Mouse (Mus musculus) midbrain, embryonic 11.5 days (tissue): ENCODE measurements around the gene Trex1. TPM values are rescaled to one million over a fixed set of nuclear protein-coding genes. Genes with fewer than 3 reads are reported as not detected.
A peak's percentile ranks its signal among the peaks of the same experiment; 100 is the strongest.

Experiments
- ATAC-seq: fragments of 200-750 bp; cut with Nextera tagmentation; 2 replicates; pipeline ENCODE4 v1.8.0; 2017; ENCODE audit warnings: moderate TSS enrichment, moderate library complexity; ENCODE audit not compliant: low FRiP score
- DNase-seq: peaks from one replicate; pipeline ENCODE4 v3.0.0; 2015; ENCODE audit warnings: low spot score; ENCODE audit errors: missing footprints
- H3K27ac ChIP-seq: fragments of 300-500 bp; sonication (generic); 2 replicates; pipeline ENCODE4 v1.5.1; 2014; ENCODE audit warnings: low read depth, low read length
- H3K27me3 ChIP-seq: fragments of 300-500 bp; sonication (generic); 2 replicates; pipeline ENCODE4 v1.6.1; 2014; ENCODE audit warnings: mild to moderate bottlenecking, low read length, moderate library complexity, mixed read lengths; ENCODE audit not compliant: control insufficient read depth, insufficient read depth
- H3K36me3 ChIP-seq: fragments of 300-500 bp; sonication (generic); 2 replicates; pipeline ENCODE4 v1.6.1; 2014; ENCODE audit warnings: mild to moderate bottlenecking, low read length, moderate library complexity, mixed read lengths; ENCODE audit not compliant: control insufficient read depth, insufficient read depth
- H3K4me1 ChIP-seq: fragments of 300-500 bp; sonication (generic); 2 replicates; pipeline ENCODE4 v1.6.1; 2014; ENCODE audit warnings: low read length; ENCODE audit not compliant: control insufficient read depth, insufficient read depth
- H3K4me2 ChIP-seq: fragments of 300-500 bp; sonication (generic); 2 replicates; pipeline ENCODE4 v1.6.1; 2014; ENCODE audit warnings: mild to moderate bottlenecking, moderate library complexity
- H3K4me3 ChIP-seq: fragments of 300-500 bp; sonication (generic); 2 replicates; pipeline ENCODE4 v1.5.1; 2014; ENCODE audit warnings: low read depth, low read length
- H3K9ac ChIP-seq: fragments of 300-500 bp; sonication (generic); 2 replicates; pipeline ENCODE4 v1.6.1; 2014; ENCODE audit warnings: low read length
- H3K9me3 ChIP-seq: fragments of 300-500 bp; sonication (generic); 2 replicates; pipeline ENCODE4 v1.6.1; 2016; ENCODE audit warnings: low read length; ENCODE audit not compliant: control insufficient read depth
- WGBS: fragments of 180-500 bp; shearing (Covaris S2); extraction: QIAGEN DNeasy Blood & Tissue Kit; methylation state at CpG from one replicate; pipeline ENCODE4 v1.1.7; 2014; 5-methylcytosine and 5-hydroxymethylcytosine counted together
- polyA plus RNA-seq: library from polyadenylated mRNA; unstranded; fragments of >200 nt; fragmentation: Nextera tagmentation; extraction: Ambion mirVana; gene quantifications from 2 replicates; pipeline ENCODE4 v1.2.1, GENCODE M21; 2014

Trex1 gene
- polyA plus RNA-seq, 1 experiment from 2014 or later, result 7.3 TPM

- Histone ChIP-seq H3K27ac (no peak overlapping the region), H3K4me1 (no peaks in the 10 kb centered on the region), H3K9ac (no peak overlapping the region), H3K4me3 (no peak overlapping the region), H3K9me3 (no peaks in the 10 kb centered on the region), H3K27me3 (no peaks in the 10 kb centered on the region), H3K4me2 (no peak overlapping the region), H3K36me3 (no peaks in the 10 kb centered on the region)
- 72% methylated on average over 11 of the region's 11 CpGs for WGBS
- ATAC-seq, result no peak
- DNase-seq, result no peak
Measured at GRCm38 (mm10) chr9:109016973-109017604, 42.4 kb downstream of the Trex1 start.

DNA sequence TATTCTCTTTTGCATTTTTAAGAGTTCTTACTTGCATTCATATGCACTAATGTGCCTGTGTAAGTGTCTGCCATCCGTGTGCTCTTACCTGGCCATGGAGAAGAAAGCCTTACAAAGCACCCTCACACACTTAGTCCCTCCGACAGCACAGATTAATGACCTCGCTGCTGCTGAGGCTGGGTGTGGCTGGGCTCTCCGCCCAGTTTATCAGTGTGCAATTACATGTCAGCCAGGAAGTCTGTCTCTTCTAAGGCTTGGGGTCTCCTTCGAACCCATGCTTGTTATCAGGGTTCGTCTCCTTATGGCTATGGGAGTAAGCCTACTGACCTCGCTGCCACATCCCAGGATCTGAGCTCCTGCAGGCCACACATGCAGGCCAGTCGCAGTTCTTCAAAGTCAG lies 44.1 kb downstream of the Trex1 start:
- Histone ChIP-seq H3K4me3 (no peak overlapping the region), H3K9me3 (no peaks in the 10 kb centered on the region), H3K27ac (no peak overlapping the region), H3K4me1 (no peaks in the 10 kb centered on the region), H3K36me3 (no peaks in the 10 kb centered on the region), H3K9ac (no peak overlapping the region), H3K4me2 (no peak overlapping the region), H3K27me3 (no peaks in the 10 kb centered on the region)
- ATAC-seq, result no peak
- WGBS, result 89% methylated on average over 8 of the region's 8 CpGs
- no peak for DNase-seq

DNA sequence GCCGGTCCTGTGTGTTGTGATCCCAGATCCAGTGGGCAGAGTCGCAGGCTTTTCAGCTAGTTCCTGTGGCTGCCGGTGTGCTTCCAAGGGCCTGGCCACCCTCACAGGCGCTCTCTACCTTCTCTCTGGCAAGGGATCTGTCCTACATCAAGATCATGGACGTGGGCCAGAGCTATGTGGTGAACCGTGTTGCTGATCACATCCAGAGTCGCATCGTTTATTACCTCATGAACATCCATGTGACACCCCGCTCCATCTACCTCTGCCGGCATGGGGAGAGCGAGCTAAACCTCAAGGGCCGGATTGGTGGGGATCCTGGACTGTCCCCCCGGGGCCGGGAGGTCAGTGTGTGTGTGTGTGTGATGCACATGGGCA lies 49.2 kb downstream of the Trex1 start:
- 91% methylated on average over 14 of the region's 14 CpGs for WGBS
- Histone ChIP-seq H3K27me3 (no peaks in the 10 kb centered on the region), H3K27ac (no peak overlapping the region), H3K4me3 (no peak overlapping the region), H3K9ac (no peak overlapping the region), H3K36me3 (no peaks in the 10 kb centered on the region; the same call in 1 of the 2 replicates), H3K4me2 (no peak overlapping the region), H3K4me1 (no peaks in the 10 kb centered on the region), H3K9me3 (no peaks in the 10 kb centered on the region)
- DNase-seq (no peak), ATAC-seq (no peak)

- Histone ChIP-seq H3K4me1 (no peaks in the 10 kb centered on the region), H3K27ac (no peak overlapping the region), H3K9me3 (no peaks in the 10 kb centered on the region), H3K4me3 (no peak overlapping the region), H3K36me3 (no peaks in the 10 kb centered on the region; the same call in 1 of the 2 replicates), H3K9ac (no peak overlapping the region), H3K4me2 (no peak overlapping the region), H3K27me3 (no peaks in the 10 kb centered on the region)
- 63% methylated on average over 17 of the region's 17 CpGs for WGBS
- DNase-seq, result no peak
- no peak for ATAC-seq
Measured at GRCm38 (mm10) chr9:109009636-109010315, 49.8 kb downstream of the Trex1 start.

DNA sequence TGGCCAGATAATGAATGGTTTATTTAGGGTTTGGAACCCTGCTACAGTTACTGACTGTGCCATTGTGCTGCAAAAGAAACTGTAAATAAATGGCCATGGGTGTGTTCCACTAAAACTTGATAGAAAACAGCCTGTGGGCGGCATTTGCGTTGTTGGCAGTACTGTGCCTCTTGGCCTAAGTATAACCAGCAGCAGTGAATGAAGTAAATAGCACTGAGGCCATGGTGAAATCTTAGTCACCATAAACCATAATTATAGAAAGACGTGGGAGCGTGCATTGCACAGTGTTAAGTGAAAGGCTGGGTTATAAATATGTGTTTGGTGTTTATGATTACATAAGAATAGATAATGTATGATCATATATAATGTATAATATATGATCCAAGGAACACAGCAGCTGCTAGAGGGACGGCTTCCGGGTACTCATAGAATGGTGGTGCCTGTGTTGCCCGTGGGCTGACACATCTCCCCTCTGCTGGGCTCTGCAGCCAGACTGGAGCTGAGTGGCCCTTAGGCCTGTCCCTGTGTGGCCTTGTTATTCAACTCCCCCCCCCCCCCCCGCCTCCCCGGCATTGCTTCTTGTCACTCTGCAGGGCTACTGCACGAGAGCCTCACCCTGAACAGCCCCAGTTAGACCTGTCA lies 50.4 kb downstream of the Trex1 start:
- Histone ChIP-seq H3K27me3 (no peaks in the 10 kb centered on the region), H3K4me2 (no peak overlapping the region), H3K4me3 (no peak overlapping the region), H3K36me3 (no peaks in the 10 kb centered on the region; the same call in 1 of the 2 replicates), H3K4me1 (no peaks in the 10 kb centered on the region), H3K9me3 (no peaks in the 10 kb centered on the region), H3K27ac (no peak overlapping the region), H3K9ac (no peak overlapping the region)
- DNase-seq, result peak; percentile 47
- 81% methylated on average over 9 of the region's 10 CpGs for WGBS
- no peak for ATAC-seq

GRCm38 (mm10) chr9:109008081-109008480 lies 51.5 kb downstream of the Trex1 start:
- no peaks in the 10 kb centered on the region; the same call in 1 of the 2 replicates for H3K36me3 ChIP-seq
- no peak for ATAC-seq
- H3K27ac ChIP-seq, result no peak overlapping the region

More at GRCm38 (mm10) chr9:109008081-109008480, 51.5 kb downstream of the Trex1 start:
- Histone ChIP-seq H3K4me1 (no peaks in the 10 kb centered on the region), H3K27me3 (no peaks in the 10 kb centered on the region), H3K9me3 (no peaks in the 10 kb centered on the region), H3K4me3 (no peak overlapping the region), H3K4me2 (no peak overlapping the region), H3K9ac (no peak overlapping the region)
- WGBS, result 82% methylated on average over 9 of the region's 9 CpGs
- peak; percentile 72 for DNase-seq

Other genes starting within 250 kb of the Trex1 start
- gene Celsr3, start 233.4 kb downstream of the Trex1 start, polyA plus RNA-seq, result 5.4 and 6.4 TPM in 2 replicates
- gene Slc26a6, start 206.5 kb downstream of the Trex1 start, polyA plus RNA-seq, result 7.5 and 8.0 TPM in 2 replicates
- not detected in 2 replicates for gene Tmem89, start 145.1 kb downstream of the Trex1 start, polyA plus RNA-seq
- gene Uqcrc1, start 123.1 kb downstream of the Trex1 start, polyA plus RNA-seq, result 378 and 408 TPM in 2 replicates
- 1.1 and 2.2 TPM in 2 replicates for gene Col7a1, start 106.1 kb downstream of the Trex1 start, polyA plus RNA-seq
- gene Ucn2, start 73.7 kb downstream of the Trex1 start, polyA plus RNA-seq, result 0.15 TPM in 1 of 2 replicates, not detected in the other
- gene Pfkfb4, start 68.0 kb downstream of the Trex1 start, polyA plus RNA-seq, result 7.7 and 10.5 TPM in 2 replicates
- 27.1 and 29.9 TPM in 2 replicates for gene Shisa5, start 21.2 kb downstream of the Trex1 start, polyA plus RNA-seq
- 21.7 and 25.0 TPM in 2 replicates for gene Atrip, start 14.4 kb upstream of the Trex1 start, polyA plus RNA-seq
- 11.4 and 14.2 TPM in 2 replicates for gene Ccdc51, start 22.8 kb upstream of the Trex1 start, polyA plus RNA-seq
- gene Tma7, start 22.9 kb upstream of the Trex1 start, polyA plus RNA-seq, result 819 and 852 TPM in 2 replicates
- 17.1 and 17.7 TPM in 2 replicates for gene Plxnb1, start 35.7 kb upstream of the Trex1 start, polyA plus RNA-seq
- gene Fbxw21, start 102.3 kb upstream of the Trex1 start, polyA plus RNA-seq, result not detected in 2 replicates
- gene Fbxw13, start 136.2 kb upstream of the Trex1 start, polyA plus RNA-seq, result not detected in 2 replicates
- gene Fbxw20, start 175.0 kb upstream of the Trex1 start, polyA plus RNA-seq, result not detected in 2 replicates
- gene Fbxw14, start 227.9 kb upstream of the Trex1 start, polyA plus RNA-seq, result not detected in 2 replicates